Mouse (Mus musculus) gonadal fat pad, adult 2 months (tissue): Measurements from ENCODE around the gene Epb41l2. TPM values are rescaled to one million over a fixed set of nuclear protein-coding genes. Genes with fewer than 3 reads are reported as not detected.

ENCODE experiments used
- DNase-seq: peaks from one replicate; pipeline ENCODE4 v3.0.0-alpha.2; 2012; ENCODE audit warnings: low read depth
- polyA plus RNA-seq: library from polyadenylated mRNA; depleted of rRNA; stranded (reverse); fragments of >200 nt; gene quantifications from 2 replicates; pipeline ENCODE4 v1.2.3, GENCODE M21; 2012

Epb41l2 gene
- polyA plus RNA-seq, 1 experiment, result 80.8 TPM

DNA sequence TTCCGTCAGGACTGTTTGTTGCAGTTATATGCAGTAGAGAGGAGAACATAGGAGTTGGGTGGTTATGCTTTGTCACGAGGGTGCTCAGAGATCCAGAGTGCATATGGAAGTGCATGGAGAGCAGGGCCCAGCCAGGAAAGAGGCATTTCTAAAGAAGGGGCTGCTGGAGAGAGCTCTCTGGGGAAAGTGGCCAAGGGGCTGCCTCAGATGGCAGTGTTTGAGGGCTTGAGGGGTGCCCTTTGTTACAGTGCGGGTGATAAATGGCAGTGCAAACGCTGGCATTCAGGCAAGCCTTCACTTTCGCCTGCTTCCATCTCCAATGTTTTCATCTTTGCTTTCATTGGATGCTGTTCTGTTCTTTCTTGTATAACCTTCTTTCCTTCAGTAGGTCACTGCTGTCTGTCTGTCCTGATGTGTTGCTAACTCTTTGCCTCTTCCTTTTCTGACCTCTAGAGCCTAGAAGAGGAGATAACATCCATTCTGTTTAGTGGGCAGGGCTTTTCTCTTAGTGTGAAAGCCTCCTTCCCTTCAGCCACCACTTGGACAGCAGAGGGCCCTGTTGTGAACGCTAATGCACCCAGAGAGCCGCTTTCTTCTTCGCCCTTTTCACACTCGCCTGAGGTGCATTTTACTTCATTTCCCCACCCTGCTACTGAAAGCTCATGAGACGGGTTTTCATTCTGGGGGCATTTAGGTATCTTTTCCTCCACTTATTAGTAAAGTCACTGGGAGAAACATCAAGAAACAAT is 139.9 kb downstream of the Epb41l2 start:
- DNase-seq, result no peak

DNA sequence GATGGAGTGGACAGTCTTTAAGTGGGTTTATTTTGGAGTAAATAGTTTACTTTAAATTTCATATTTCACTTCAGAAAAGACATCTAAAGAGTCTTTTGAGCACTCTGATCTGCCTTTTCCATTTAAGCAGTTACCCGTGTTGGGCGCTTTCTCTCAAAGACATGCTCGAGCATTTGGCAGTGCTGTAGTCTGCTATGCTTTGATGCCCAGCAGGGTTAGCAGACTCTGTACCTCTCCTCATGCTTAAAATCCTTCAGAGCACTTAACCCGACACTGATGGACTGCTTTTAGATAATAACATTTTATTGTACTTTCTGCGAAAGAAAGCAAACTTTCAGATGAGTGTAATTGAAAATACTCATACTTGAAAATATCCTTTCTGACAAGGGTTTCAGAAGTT is 143.7 kb downstream of the Epb41l2 start:
- no peak for DNase-seq

DNA sequence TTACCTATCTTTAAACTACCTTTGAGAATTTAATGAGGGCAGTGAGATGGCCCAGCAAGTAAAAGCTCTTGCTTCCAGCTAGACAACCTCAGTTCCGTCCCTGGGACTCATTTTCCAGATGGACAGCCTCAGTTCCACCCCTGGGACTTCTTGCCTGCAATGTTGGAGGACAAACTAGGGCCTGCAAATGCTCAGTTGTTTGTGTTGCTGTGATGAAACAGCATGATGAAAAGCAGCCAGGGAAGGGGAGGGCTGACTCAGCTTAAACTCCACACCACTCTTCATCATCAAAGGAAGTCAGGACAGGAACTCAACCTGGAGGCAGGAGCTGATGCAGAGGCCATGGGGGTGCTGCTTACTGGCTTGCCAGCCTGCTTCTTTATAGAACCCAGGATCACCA is 154.2 kb downstream of the Epb41l2 start:
- no peak for DNase-seq

DNA sequence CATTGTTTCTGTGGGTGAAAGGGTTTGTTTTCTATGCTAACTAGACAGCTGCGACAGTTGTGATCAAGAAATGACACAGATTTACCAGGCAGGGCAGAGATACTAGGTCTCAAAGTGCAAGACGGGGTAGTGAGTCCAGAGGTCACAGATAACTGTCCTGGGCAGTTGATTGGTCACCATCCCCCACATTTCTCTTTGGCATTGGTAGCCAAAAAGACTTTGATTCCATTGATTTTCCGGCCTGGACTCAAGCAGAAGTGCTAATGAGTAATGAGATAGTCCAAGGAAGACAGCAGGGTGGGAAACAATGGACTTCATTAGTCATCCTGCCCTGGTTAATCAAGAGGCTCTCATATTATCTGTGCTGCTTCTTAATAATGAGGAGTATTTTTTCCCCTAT is 160.4 kb downstream of the Epb41l2 start:
- DNase-seq, result no peak

DNA sequence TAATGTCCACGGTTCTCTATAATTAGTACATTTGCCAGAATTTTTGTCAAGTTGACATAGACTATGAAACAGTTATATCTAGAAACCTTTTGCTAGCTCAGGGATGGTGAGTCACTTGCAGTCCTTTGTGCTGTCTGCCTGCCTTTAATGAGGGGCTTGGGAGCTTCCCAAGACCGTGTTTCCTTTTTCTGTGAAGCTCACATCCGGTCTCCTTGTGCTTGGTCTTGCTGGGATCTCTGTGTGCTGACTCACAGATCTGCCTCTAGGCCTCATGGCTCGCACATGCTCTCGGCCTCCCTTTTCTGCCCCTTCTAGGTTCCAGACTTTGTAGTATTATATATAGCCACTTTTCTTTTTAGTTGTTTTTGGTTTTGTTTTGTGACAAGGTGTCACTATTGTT is 160.8 kb downstream of the Epb41l2 start:
- no peak for DNase-seq

DNA sequence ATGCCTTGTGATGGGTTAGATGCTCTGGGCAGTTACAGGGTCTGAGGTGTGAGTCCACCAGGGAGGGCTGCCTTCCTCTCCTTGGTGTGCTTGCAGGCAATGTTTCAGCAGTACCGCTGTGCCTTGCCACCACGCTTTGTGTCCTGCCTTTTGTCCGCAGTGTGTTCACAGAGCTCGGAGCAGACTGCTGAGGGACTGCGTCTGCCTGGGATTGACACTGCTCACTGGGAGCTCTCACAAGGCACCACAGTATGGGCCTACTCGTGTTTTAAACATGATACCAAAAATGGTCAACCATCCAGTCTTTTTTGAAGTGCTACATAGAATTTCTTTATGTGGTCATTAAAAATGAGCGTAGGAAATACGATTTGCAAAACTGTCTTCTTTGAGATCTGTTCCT is 164.1 kb downstream of the Epb41l2 start:
- DNase-seq, result no peak

DNA sequence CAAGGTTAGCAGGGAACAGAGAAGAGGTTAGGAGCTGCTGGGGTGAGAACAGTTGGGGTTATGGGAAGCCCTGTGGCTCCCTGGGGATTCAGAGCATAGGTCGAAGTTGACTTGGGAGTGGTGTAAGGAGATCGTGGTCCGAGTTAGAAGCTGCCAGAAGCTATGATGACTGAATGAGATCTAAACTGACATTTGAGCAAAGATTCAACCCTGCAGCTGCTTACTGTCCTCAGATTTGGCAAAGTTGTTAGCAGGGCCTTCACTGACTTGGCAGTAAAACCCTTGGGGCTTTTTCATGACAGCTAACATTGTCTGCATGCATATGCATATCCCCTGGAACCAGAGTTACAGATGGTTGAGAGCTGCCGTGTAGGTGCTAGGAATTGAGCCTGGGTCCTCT is 166.6 kb downstream of the Epb41l2 start:
- no peak for DNase-seq

DNA sequence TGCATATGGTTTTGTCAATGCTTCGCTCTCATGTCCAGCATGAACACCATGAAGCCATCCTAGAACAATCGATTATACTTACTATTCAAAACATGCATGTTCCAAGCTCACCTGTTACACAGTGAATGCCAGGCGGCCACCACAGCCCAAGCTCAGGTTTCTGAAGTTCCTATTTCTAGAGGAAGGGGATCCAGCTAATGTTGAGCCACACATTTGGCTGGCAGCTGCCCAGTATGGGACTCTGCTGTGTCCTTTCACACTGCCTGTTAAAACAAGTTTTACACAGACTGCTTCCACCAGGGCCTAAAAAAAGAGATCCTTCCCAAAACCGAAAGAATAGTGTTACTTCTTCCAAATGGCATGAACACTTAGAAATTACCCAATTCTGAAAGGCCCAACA is 167.0 kb downstream of the Epb41l2 start:
- no peak for DNase-seq

DNA sequence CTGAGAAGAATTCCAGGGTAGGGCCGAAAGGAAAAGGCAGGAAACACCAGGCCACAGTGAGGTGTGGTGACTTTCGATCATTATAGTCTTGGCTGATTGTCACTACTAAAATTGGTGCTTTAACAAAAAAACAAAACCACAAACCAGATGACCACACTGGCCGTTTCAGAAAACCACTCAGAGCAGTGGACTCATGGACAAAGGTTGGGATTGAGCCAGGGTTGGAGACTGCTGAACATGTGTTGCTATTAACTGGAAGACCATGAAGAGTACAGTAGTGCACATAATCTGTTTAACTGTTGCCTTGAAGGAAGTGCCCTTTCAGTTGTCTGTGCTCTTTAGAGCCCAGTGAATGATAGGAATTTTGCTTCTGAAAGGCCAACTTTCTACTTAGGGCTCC is 167.5 kb downstream of the Epb41l2 start:
- no peak for DNase-seq

DNA sequence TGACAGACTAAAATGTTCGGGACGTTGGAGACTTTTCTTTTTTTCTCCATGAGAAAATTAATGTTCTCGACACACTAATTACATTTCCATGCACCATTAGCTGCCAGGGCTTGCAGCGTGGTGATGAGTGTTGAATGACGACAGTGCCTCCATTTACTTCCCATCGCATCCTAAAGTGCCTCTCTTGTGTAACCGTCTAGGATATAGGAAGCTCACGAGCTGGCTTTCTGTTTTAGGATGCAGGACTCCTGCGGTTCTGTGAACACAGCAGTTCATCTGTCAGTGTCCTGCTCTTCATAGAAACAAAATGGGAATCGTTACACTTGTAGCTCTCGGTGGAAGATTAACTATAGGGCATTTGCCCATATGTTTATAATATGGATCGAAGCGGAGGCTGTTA is 171.7 kb downstream of the Epb41l2 start:
- DNase-seq, result no peak

DNA sequence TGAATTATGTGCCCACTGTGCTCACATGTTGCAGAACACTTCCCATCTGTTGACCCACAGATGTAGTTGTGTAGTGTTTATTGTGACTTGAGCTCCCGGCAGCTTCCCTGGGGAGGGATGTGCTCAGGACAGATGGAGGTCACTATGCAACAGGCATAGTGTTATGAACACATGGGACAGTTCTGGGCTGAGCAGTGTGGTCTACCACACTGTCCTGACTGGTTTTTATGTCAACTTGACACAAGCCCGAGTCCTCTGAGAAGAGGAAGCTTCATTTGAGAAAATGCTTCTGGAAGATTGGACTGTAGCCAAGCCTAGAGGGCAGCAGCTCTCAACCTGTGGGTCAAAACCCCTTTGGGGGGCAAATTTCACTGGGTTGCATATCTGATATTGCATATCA is 173.5 kb downstream of the Epb41l2 start:
- no peak for DNase-seq

DNA sequence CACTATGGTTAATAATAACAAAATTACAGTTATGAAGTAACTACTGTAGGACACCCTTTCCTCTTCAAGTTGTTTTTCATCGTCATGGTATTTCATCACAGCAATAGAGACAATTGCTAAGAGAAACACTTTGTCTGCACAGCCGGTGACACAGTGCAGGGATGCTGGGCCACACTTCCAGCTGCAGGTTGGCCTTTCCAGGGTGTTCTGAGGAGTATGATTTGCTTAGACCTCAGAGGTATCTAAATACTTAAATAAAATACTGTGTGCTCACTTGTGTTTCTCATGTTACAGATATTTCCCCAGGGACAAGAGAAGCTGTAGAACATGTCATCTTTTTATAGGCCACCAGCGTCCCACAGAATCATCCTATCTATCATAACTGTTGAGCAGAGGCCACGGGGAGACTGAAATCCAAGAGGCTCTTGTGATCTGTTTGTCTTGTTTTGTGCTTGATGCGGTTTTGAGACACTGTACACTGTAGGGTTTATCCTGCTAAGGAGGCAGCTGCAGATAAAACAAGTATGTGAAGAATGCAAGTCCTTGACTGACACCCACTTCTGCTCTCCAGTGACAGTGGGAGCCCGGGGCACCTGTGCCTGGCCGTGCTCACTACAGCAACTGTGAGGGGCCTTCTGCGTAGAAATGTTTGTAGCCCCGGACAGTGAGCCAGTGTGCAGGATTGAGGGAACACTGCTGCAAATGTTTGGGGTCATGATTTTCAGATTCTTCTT is 174.1 kb downstream of the Epb41l2 start:
- DNase-seq, result no peak

DNA sequence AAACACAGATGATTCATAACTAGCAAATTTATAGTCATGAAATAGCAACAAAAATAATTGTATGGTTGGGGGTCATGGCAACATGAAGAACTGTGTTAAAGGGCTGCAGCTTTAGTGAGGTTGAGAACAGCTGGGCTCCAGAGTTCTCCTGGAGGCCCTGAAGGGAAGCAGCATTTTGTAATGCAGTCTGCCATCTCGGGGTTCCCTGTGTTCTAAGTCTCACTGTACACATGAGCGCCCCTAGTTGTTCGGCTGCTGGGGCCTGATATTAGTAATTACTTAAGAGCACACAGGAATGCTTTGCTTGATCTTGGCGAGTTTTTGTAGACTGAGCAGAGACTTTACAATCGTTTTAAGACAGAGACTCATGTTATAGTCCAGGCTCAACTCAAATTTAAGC is 174.9 kb downstream of the Epb41l2 start:
- DNase-seq, result no peak

DNA sequence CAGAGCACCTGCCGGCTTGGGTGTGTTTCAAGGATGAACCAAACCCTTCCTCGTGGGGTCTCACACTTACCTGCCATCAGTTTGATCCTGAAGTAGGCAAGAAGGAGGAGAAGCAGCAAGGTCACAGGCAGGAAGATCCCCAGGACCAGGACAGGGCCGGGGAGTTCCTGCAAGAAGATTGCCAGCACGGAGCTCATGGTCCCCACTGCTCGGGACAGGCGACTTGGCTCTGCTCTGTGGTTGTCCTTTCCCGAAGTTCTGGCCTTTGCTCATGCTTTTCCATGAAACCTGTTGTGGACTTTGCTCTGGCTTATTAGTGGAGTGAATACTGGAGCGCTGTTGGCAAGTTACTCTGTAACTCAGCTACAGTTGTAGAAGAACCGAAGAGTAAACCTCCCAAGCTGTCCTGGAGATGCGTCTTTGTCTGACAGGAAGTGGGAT is 176.3 kb downstream of the Epb41l2 start, which contains the start of gene Smlr1:
Smlr1 (minus strand) TSS at position 377 of the 441 bp plus-strand sequence.
- no peak for DNase-seq

DNA sequence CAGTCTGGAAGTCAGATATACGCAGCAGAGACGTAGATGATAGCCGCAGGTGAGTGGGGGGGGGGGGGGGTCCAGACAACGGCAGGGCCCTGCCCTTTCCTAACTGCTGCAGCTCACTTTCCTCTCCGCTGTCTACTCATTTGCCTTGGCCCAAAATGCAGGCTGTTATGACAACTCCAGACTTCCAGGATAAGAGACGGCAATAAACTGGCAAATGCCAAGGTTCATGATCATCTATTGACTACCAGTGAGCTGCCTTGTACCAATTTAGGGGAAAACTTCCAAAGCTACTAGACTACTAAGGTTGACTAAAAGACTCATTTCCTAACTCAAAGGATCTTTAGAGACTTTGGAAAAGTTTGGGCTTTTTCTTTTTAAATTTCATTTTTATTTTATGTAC is 177.0 kb downstream of the Epb41l2 start:
- DNase-seq, result no peak

DNA sequence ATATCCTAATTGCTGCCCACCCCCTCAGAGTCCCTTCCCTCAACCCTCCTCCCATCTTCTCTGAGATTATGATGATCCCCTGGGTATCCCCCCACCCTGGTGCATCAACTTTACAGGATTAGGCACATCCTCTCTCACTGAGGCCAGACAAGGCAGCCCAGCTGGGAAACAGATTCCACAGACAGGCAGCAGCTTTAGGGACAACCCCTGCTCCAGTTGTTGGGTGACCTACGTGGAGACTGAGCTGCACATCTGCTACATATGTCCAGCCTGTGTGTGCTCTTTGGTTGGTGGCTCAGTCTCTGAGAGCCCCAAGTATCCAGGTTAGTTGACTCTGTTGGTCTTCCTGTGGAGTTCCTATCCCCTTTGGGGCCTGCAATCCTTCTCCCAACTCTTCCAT is 179.1 kb downstream of the Epb41l2 start:
- no peak for DNase-seq

DNA sequence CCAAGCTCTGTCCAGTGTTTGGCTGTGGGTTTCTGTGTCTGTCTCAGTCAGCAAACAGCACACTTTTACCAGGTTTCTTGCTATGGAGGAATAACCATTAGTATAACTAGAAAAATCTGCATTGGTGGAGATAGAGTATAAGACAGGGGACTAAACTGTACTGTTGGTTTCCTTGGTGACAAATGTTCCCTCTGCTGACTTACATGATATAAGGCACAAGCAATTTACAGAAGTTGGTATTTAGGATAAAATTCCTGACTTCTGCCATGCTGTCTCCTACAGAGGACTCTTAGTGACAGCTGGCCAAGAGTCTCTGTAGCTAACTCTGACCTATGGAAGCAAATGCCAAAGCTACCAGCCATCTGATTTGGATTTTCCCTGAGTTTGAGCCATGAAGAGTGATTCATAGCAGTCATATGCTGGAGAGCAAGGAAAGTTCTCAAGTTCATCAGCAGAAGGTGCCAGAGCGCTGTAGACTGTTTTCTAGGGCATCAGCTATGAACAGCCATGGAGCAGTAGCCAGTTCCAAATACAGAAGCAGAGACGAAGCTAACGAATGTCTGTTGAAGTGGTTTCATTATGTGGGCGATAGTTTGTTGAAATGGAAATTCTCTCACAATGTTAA is 179.7 kb downstream of the Epb41l2 start:
- no peak for DNase-seq

DNA sequence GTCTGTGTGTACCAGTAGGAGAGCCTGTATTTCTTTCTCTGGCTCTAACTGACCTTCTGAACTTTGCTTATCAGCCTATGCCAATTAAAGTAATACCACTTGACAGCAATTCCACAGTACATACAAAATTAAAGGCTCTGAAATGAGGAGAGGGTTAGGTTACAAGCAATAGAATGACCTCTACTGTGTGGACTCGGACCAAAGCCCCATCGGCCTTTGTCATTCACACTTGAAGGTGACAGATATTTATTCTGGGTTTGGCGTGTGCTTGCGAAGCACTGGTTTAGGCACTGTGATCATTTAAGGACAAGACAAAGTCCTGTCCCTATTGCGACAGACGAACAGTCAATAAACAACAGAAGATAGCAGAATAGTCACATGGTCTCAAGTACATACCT is 180.2 kb downstream of the Epb41l2 start:
- no peak for DNase-seq

DNA sequence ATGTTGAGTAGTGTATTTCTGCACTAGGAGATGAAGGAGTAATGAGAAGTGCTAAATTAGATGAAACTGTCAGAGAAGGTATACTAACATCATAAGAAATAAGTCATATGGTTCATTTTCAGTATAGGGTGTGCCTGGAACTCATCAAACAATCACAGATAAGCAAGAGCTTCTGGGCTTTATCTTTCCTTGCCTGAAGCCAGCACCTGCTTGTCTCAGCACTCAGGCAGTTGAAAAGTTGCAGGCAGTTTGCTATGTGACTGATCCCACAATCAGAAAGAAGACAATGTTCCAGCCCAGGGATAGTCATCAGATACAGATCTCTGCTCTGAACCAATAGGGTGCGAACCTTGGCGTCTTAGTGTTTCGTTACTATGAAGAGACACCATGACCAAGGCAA is 181.5 kb downstream of the Epb41l2 start:
- DNase-seq, result no peak

DNA sequence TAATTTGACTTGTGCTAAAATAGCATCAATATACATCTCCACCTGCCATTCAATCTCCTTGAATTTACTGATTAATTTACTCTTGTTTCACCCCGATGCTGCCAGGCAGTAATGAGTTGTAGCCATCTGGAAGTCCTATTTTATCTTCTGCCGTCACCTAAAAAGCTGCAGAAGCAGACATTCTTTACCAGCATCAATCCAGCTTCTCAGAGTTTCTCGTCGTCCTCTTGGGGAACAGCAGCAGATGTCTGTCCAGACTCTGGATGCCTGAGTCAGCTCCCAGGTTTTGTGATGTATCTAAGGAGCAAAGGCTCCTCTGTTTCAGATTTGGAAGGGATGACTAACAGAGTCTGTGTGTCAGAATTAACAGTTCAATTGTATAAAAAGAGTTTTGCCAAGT is 193.3 kb downstream of the Epb41l2 start:
- no peak for DNase-seq

DNA sequence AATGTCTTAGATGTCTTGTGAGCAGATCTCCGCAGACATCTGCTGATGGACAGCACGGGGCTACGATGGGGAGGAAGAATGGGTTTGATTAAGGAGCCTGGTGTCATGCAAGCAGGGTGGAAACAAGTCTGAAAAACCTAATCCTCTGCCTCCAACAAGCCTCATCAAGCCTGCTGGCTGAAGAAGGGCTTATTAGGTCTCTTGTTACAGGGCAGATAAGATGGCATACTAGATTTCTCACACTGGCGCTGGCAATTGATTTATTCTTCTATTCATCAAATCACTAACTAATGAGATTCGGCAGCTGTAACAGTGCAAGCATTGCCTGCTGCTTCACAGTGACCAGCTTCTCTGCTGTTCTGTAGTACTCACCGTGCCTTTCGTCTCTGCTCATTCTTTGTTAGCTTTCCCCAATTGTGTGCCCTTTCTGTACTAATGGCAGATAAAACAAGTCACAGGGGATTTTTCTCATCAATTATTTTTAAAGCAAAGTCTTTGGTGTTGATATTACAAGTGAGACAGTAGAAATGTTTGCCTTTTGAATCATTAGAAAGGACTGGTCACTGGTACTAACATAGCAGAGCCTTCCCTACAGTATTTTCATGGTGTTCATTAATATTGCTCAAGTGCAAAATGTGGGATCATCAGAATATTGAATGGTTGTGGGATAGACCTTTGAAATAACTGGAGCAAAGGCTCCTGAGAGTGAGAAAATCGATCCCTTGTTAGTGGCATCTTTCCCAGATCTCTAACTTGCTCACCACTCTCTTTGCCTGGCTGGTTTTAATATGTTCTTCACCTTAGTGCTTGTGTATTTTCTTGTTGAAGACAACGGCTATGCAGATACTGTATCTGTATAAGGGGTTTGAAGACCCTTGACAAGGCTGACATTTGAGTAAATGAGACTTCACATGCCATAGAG is 212.0 kb downstream of the Epb41l2 start:
- no peak for DNase-seq
